Mouse (Mus musculus) kidney, embryonic 15.5 days (tissue): ENCODE measurements around the gene Mtg1. TPM values are rescaled to one million over a fixed set of nuclear protein-coding genes. Genes with fewer than 3 reads are reported as not detected.

Experiments used
- ATAC-seq: fragments of 200-750 bp; cut with Nextera tagmentation; replicated peaks from 2 replicates; pipeline ENCODE4 v1.8.0; 2017; ENCODE audit warnings: moderate TSS enrichment; ENCODE audit not compliant: low FRiP score
- H3K27ac ChIP-seq: fragments of 300-500 bp; sonication (generic); 2 replicates; pipeline ENCODE4 v1.5.1; 2015; ENCODE audit warnings: mild to moderate bottlenecking, inconsistent platforms
- H3K27me3 ChIP-seq: fragments of 300-500 bp; sonication (generic); 2 replicates; pipeline ENCODE4 v1.6.1; 2015; ENCODE audit warnings: inconsistent platforms
- H3K36me3 ChIP-seq: fragments of 300-500 bp; sonication (generic); 2 replicates; pipeline ENCODE4 v1.6.1; 2015; ENCODE audit warnings: inconsistent platforms
- H3K4me1 ChIP-seq: fragments of 300-500 bp; sonication (generic); 2 replicates; pipeline ENCODE4 v1.6.1; 2015; ENCODE audit warnings: inconsistent platforms
- H3K4me2 ChIP-seq: fragments of 300-500 bp; sonication (generic); 2 replicates; pipeline ENCODE4 v1.6.1; 2015; ENCODE audit warnings: moderate library complexity, mild to moderate bottlenecking, inconsistent platforms
- H3K4me3 ChIP-seq: fragments of 300-500 bp; sonication (generic); replicated peaks from 2 replicates; pipeline ENCODE4 v1.5.1; 2015; ENCODE audit warnings: mild to moderate bottlenecking, inconsistent platforms
- H3K9ac ChIP-seq: fragments of 300-500 bp; sonication (generic); 2 replicates; pipeline ENCODE4 v1.6.1; 2015; ENCODE audit warnings: mild to moderate bottlenecking, inconsistent platforms
- H3K9me3 ChIP-seq: fragments of 300-500 bp; sonication (generic); replicated peaks from 2 replicates; pipeline ENCODE4 v1.6.1; 2016; ENCODE audit warnings: inconsistent platforms
- WGBS: fragments of 180-500 bp; shearing (Covaris S2); methylation state at CpG from one replicate; pipeline ENCODE4 v1.1.7; 2015; ENCODE audit warnings: mixed read lengths; 5-methylcytosine and 5-hydroxymethylcytosine counted together
- polyA plus RNA-seq: library from polyadenylated mRNA; unstranded; fragments of >200 nt; fragmentation: Nextera tagmentation; extraction: Ambion mirVana; gene quantifications from 2 replicates; pipeline ENCODE4 v1.2.1, GENCODE M21; 2015

Mtg1 gene
- polyA plus RNA-seq, 1 experiment from 2014 or later: 26.3 TPM

DNA sequence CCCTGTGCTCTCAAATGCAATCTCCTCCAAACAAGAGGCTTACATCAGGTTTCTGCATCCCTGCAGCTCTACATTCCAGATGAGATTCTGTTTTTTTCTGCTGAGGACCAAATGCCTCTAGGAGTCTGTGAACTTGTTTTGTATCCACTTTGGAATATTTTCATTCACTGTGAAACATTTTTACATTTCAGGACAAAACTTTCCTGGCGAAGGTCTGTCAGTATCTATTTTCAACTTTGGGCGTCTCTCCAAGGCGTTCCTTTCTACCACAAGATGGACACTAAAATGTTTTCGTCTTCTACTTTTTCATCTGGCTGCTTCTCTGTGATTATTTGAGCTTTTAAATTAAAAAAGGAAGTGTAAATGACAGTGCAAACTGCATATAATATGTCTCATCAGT lies 56.7 kb downstream of the Mtg1 start:
- WGBS: 87% methylated on average over 4 of the region's 4 CpGs
- H3K4me1 ChIP-seq: no peaks in the 10 kb centered on the region
- H3K36me3 ChIP-seq: no peaks in the 10 kb centered on the region
- H3K27me3 ChIP-seq: no peaks in the 10 kb centered on the region
- no peak overlapping the region for H3K4me3 ChIP-seq
- no peak overlapping the region for H3K9ac ChIP-seq
- H3K27ac ChIP-seq: no peak overlapping the region
- no peak overlapping the region for H3K4me2 ChIP-seq
- ATAC-seq: no peak
- no peaks in the 10 kb centered on the region for H3K9me3 ChIP-seq

DNA sequence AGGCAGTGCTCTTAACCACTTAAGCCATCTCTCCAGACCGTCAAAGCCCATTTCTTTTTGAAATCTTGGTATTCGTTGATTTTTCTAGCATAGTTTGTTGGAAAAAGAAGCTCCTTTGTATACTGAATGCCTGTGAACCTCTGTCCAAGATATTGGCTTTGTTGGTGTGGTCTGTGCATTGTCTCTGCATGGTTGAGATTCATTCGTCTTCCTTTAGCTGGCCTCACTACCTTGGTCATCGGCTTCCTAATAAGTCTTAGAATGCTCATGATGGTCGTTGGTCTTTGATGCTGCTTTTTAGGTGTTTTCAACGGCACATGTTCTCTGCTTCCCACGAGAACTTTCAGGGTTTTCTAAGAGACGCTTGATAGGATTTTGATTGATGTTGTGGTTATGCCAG lies 58.6 kb downstream of the Mtg1 start:
- H3K4me2 ChIP-seq: no peak overlapping the region
- H3K9me3 ChIP-seq: no peaks in the 10 kb centered on the region
- 85% methylated on average over 8 of the region's 8 CpGs for WGBS
- H3K27me3 ChIP-seq: no peaks in the 10 kb centered on the region
- H3K36me3 ChIP-seq: no peaks in the 10 kb centered on the region
- no peak overlapping the region for H3K27ac ChIP-seq
- H3K4me1 ChIP-seq: no peaks in the 10 kb centered on the region
- H3K9ac ChIP-seq: no peak overlapping the region
- no peak for ATAC-seq
- no peak overlapping the region for H3K4me3 ChIP-seq

Other genes with a start within 250 kb of the Mtg1 start
- gene Kndc1, start 242.9 kb upstream of the Mtg1 start, polyA plus RNA-seq: 0.19 and 0.26 TPM in 2 replicates
- 0.31 TPM in 1 of 2 replicates, not detected in the other for gene Utf1, start 193.8 kb upstream of the Mtg1 start, polyA plus RNA-seq
- gene 6430531B16Rik, start 158.8 kb upstream of the Mtg1 start, polyA plus RNA-seq: 0.49 and 0.91 TPM in 2 replicates
- 1.4 and 2.1 TPM in 2 replicates for gene Adam8, start 145.0 kb upstream of the Mtg1 start, polyA plus RNA-seq
- 38.3 and 40.4 TPM in 2 replicates for gene Zfp511, start 101.2 kb upstream of the Mtg1 start, polyA plus RNA-seq
- gene Tubgcp2, start 100.9 kb upstream of the Mtg1 start, polyA plus RNA-seq: 52.6 and 58.0 TPM in 2 replicates
- gene Msx3, start 88.5 kb upstream of the Mtg1 start, polyA plus RNA-seq: not detected in 2 replicates
- gene Caly, start 55.0 kb upstream of the Mtg1 start, polyA plus RNA-seq: 1.4 and 2.1 TPM in 2 replicates
- 0.28 TPM in 1 of 2 replicates, not detected in the other for gene Prap1, start 44.2 kb upstream of the Mtg1 start, polyA plus RNA-seq
- 34.7 and 35.8 TPM in 2 replicates for gene Fuom, start 35.1 kb upstream of the Mtg1 start, polyA plus RNA-seq
- 18.0 and 23.3 TPM in 2 replicates for gene Paox, start 21.8 kb upstream of the Mtg1 start, polyA plus RNA-seq
- gene Echs1, start 21.1 kb upstream of the Mtg1 start, polyA plus RNA-seq: 166 and 171 TPM in 2 replicates
- 0.48 and 0.55 TPM in 2 replicates for gene Sprn, start 17.3 kb downstream of the Mtg1 start, polyA plus RNA-seq
- not detected in 2 replicates for gene Olfr522, start 27.2 kb downstream of the Mtg1 start, polyA plus RNA-seq
- not detected in 2 replicates for gene Olfr523, start 35.7 kb downstream of the Mtg1 start, polyA plus RNA-seq
- gene Olfr524, start 68.4 kb downstream of the Mtg1 start, polyA plus RNA-seq: not detected in 2 replicates
- gene Cd163l1, start 80.7 kb downstream of the Mtg1 start, polyA plus RNA-seq: not detected in 2 replicates
- gene 5830411N06Rik, start 109.7 kb downstream of the Mtg1 start, polyA plus RNA-seq: not detected in 2 replicates
- not detected in 2 replicates for gene Olfr525, start 183.3 kb downstream of the Mtg1 start, polyA plus RNA-seq
- gene Olfr527, start 196.5 kb downstream of the Mtg1 start, polyA plus RNA-seq: not detected in 2 replicates
- gene Olfr60, start 224.1 kb downstream of the Mtg1 start, polyA plus RNA-seq: not detected in 2 replicates
- gene Olfr530, start 238.8 kb downstream of the Mtg1 start, polyA plus RNA-seq: not detected in 2 replicates